Mouse (Mus musculus) myocyte (in vitro differentiated cells): ENCODE results near the gene Adamts16. TPM values are rescaled to one million over a fixed set of nuclear protein-coding genes. Genes with fewer than 3 reads are reported as not detected.
A peak's percentile ranks its signal among the peaks of the same experiment; 100 is the strongest.

Experiments
- H3K27me3 ChIP-seq: one replicate; pipeline ENCODE4 v1.6.1; 2011; ENCODE audit not compliant: control insufficient read depth, insufficient read depth, insufficient read length
- H3K36me3 ChIP-seq: one replicate; pipeline ENCODE4 v1.6.1; 2011; ENCODE audit not compliant: control insufficient read depth, insufficient read depth
- H3K4me2 ChIP-seq: one replicate; pipeline ENCODE4 v1.6.1; 2011; ENCODE audit warnings: low read depth, control low read depth
- H3K4me3 ChIP-seq: one replicate; pipeline ENCODE4 v1.5.1; 2011; ENCODE audit warnings: mild to moderate bottlenecking, control low read depth, moderate library complexity
- H3K79me2 ChIP-seq: one replicate; pipeline ENCODE4 v1.6.1; 2011; ENCODE audit not compliant: control insufficient read depth, insufficient read depth
- H3ac ChIP-seq: one replicate; pipeline ENCODE4 v1.6.1; 2011; ENCODE audit not compliant: control insufficient read depth, insufficient read length
- CEBPB ChIP-seq: IDR thresholded peaks from 2 replicates; pipeline ENCODE4 v1.6.1; 2011; ENCODE audit warnings: mild to moderate bottlenecking, moderate library complexity; ENCODE audit not compliant: poor library complexity, insufficient read depth, severe bottlenecking
- E2F4 ChIP-seq: IDR thresholded peaks from one replicate; pipeline ENCODE4 v1.6.1; 2011; ENCODE audit warnings: mild to moderate bottlenecking, control low read depth, moderate library complexity; ENCODE audit not compliant: insufficient read depth
- MAX ChIP-seq: IDR thresholded peaks from one replicate; pipeline ENCODE4 v1.6.1; 2011; ENCODE audit warnings: low read depth, mild to moderate bottlenecking, control low read depth
- MYOD1 ChIP-seq, 3 experiments: IDR thresholded peaks; one replicate each; pipeline ENCODE4 v1.6.1; 2011; ENCODE audit warnings: control low read depth in 2 of 3, low read depth in 2 of 3, mild to moderate bottlenecking in 2 of 3, moderate library complexity in 1 of 3; ENCODE audit not compliant: insufficient read length in 2 of 3, control insufficient read depth in 1 of 3
- MYOG ChIP-seq, 3 experiments: IDR thresholded peaks; one replicate each; pipeline ENCODE4 v1.6.1; 2011; ENCODE audit warnings: control low read depth in 2 of 3, low read depth in 2 of 3, mild to moderate bottlenecking in 2 of 3; ENCODE audit not compliant: insufficient read length in 2 of 3, control insufficient read depth in 1 of 3, insufficient read depth in 1 of 3
- POLR2A ChIP-seq: IDR thresholded peaks from one replicate; pipeline ENCODE4 v1.6.1; 2011; ENCODE audit warnings: low read depth, mild to moderate bottlenecking, control low read depth, moderate library complexity; ENCODE audit not compliant: insufficient read length
- POLR2AphosphoS2 ChIP-seq: IDR thresholded peaks from one replicate; pipeline ENCODE4 v1.6.1; 2011; ENCODE audit warnings: low read depth, control low read depth; ENCODE audit not compliant: insufficient read length
- REST ChIP-seq: IDR thresholded peaks from one replicate; pipeline ENCODE4 v1.6.1; 2011; ENCODE audit warnings: mild to moderate bottlenecking, control low read depth, moderate library complexity; ENCODE audit not compliant: insufficient read depth, insufficient read length
- SRF ChIP-seq: IDR thresholded peaks from one replicate; pipeline ENCODE4 v1.6.1; 2011; ENCODE audit warnings: low read depth; ENCODE audit not compliant: control insufficient read depth, insufficient read length
- TCF12 ChIP-seq: IDR thresholded peaks from one replicate; pipeline ENCODE4 v1.6.1; 2011; ENCODE audit warnings: mild to moderate bottlenecking, control low read depth; ENCODE audit not compliant: poor library complexity, insufficient read depth, severe bottlenecking
- TCF3 ChIP-seq: IDR thresholded peaks from one replicate; pipeline ENCODE4 v1.6.1; 2011; ENCODE audit warnings: low read depth, control low read depth; ENCODE audit not compliant: insufficient read length
- USF1 ChIP-seq: IDR thresholded peaks from one replicate; pipeline ENCODE4 v1.6.1; 2011; ENCODE audit warnings: low read depth, mild to moderate bottlenecking, control low read depth, moderate library complexity
- polyA plus RNA-seq: library from polyadenylated mRNA; unstranded; fragments of >200 nt; fragmentation: generic; extraction: Trizol; gene quantifications from one replicate; pipeline ENCODE4 v1.2.1, GENCODE M21; 2012; ENCODE audit warnings: missing spikeins

Gene Adamts16
- polyA plus RNA-seq, 1 experiment, result 0.67 TPM

DNA sequence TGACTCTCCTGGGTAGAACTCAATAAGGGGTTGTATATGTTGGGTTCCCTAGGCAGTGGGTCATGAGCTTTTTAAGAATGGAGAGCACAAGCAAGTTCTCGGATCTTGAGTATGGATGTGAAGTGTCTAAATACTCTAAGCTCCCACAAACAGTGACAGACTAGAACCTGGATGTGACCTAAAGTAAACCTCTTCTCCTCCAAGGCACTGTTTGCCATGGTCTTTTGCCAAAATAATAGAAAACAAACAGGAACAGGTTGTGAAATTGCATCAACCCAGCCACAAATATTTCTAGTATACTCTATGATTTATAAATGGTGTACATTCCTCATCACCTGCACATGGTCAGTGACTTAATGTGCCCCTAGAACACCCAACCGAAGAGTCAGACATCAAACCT lies 79.0 kb downstream of the Adamts16 start:
- no peaks in the 10 kb centered on the region for H3K79me2 ChIP-seq
- H3K4me3 ChIP-seq, result no peak overlapping the region
- H3K27me3 ChIP-seq, result no peaks in the 10 kb centered on the region
- TF ChIP-seq MYOD1 (IDR thresholded peaks at IDR 0.05; ENCODE audit: control insufficient read depth in 1 of 3, insufficient read length in 2 of 3, low read depth in 2 of 3) (no peak), TCF12 (no peak), CEBPB (no peak), TCF3 (no peak), REST (no peak)
- H3K36me3 ChIP-seq, result no peaks in the 10 kb centered on the region
- no peak overlapping the region for H3K4me2 ChIP-seq
- H3ac ChIP-seq, result no peak overlapping the region

DNA sequence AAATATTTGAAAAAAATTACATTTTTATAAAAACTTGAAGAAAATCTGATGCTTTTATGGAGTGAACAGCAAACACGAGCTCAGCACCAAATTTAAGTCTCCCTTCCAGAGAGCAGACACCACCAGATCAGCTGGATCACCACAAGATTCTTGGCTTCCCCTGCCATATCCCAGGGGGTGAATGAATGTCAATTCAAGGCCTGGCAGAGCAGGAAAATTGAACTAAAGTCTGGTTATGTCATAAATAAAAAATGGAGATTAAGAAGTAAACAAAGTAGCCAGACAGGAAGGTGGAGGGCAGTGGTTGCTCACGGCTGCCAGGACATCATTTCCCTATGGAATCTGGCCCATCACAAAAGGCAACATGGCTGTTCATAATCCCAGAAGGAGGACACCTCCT lies 80.3 kb downstream of the Adamts16 start:
- H3ac ChIP-seq, result no peak overlapping the region
- no peaks in the 10 kb centered on the region for H3K79me2 ChIP-seq
- no peak overlapping the region for H3K4me2 ChIP-seq
- no peaks in the 10 kb centered on the region for H3K27me3 ChIP-seq
- no peak for TF ChIP-seq MYOD1 (IDR thresholded peaks at IDR 0.05; ENCODE audit: control insufficient read depth in 1 of 3, insufficient read length in 2 of 3, low read depth in 2 of 3)
- TF ChIP-seq TCF3, result no peak
- no peak for TF ChIP-seq E2F4
- no peak for TF ChIP-seq REST
- no peaks in the 10 kb centered on the region for H3K36me3 ChIP-seq
- no peak overlapping the region for H3K4me3 ChIP-seq

DNA sequence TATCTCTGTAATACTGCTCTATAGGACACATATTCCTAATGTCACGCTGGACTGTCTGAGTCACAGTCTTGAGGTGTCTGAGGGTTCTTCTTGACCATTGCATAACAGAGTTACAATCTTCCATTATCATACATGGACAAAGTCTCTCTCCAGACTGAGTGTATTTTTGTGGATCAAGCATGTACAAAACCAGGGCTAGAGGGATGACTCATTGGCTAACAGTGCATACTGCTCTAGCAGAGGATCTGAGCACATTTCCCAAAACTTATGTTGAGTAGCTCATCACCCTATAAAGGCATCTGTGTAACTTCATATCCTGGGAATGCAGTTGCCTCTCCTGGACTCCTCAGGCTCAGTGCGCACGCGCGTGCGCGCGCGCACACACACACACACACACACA lies 81.4 kb downstream of the Adamts16 start:
- no peaks in the 10 kb centered on the region for H3K27me3 ChIP-seq
- no peak overlapping the region for H3K4me3 ChIP-seq
- no peak for TF ChIP-seq SRF
- TF ChIP-seq TCF3, result no peak
- no peak for TF ChIP-seq USF1
- no peak for TF ChIP-seq POLR2A
- no peak for TF ChIP-seq MYOD1 (IDR thresholded peaks at IDR 0.05; ENCODE audit: control insufficient read depth in 1 of 3, insufficient read length in 2 of 3, low read depth in 2 of 3)
- TF ChIP-seq CEBPB, result no peak
- TF ChIP-seq MYOG (IDR thresholded peaks at IDR 0.05; ENCODE audit: control insufficient read depth in 1 of 3, insufficient read depth in 1 of 3, insufficient read length in 2 of 3, low read depth in 2 of 3), result no peak
- no peak for TF ChIP-seq TCF12
- TF ChIP-seq REST, result no peak
- TF ChIP-seq POLR2AphosphoS2, result no peak
- TF ChIP-seq E2F4, result no peak
- TF ChIP-seq MAX, result no peak
- H3ac ChIP-seq, result no peak overlapping the region
- no peak overlapping the region for H3K4me2 ChIP-seq
- H3K36me3 ChIP-seq, result no peaks in the 10 kb centered on the region
- no peaks in the 10 kb centered on the region for H3K79me2 ChIP-seq

DNA sequence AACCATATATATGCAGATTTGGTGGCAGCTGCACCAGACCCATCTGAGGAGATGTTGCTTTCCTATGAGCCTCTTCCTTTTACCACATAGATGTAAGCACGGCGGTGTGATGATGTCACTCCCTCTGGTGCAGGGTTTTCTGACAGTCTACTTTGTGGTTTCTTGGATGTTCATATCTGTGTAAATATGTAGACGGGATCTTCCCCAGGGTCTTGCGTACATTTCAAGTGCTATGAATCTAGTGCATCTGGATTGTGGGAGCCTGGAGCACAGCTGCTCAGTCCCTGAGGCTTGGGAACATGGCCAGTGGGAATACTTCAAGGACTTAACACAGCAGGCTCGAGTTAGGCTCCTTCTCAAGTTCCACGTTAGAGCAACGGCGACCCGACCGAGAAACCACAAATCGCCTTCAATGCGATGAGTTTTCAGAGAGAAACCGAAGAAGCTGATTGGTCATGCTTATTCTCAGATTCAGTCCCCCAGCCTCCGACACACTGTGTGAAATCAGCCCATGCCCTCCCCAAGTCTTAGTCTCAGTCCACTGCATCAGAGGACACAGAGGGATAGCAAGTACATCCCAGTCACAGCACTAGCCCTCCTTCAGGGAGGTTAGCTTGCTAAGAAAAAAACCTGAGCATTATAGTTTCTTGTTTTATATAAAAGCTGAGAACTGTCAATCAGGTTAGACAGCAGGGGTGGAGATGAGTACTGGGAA lies 95.2 kb downstream of the Adamts16 start:
- H3K27me3 ChIP-seq, result no peaks in the 10 kb centered on the region
- no peak overlapping the region for H3ac ChIP-seq
- H3K4me3 ChIP-seq, result no peak overlapping the region
- no peaks in the 10 kb centered on the region for H3K79me2 ChIP-seq
- H3K4me2 ChIP-seq, result peak overlapping the region; percentile 78
- no peaks in the 10 kb centered on the region for H3K36me3 ChIP-seq
- no peak for TF ChIP-seq REST
- no peak for TF ChIP-seq POLR2AphosphoS2
- peak; percentile 70; the same call in 1 of the 2 replicates for TF ChIP-seq CEBPB
- no peak for TF ChIP-seq E2F4
- no peak for TF ChIP-seq POLR2A
- no peak for TF ChIP-seq USF1
- peak in 2 of 3 experiments; percentile 87 to 91 for TF ChIP-seq MYOD1 (IDR thresholded peaks at IDR 0.05; ENCODE audit: control insufficient read depth in 1 of 3, insufficient read length in 2 of 3, low read depth in 2 of 3)
- peak; percentile 64 for TF ChIP-seq TCF3
- no peak for TF ChIP-seq MAX
- TF ChIP-seq SRF, result no peak
- TF ChIP-seq TCF12, result peak; percentile 83
- TF ChIP-seq MYOG (IDR thresholded peaks at IDR 0.05; ENCODE audit: control insufficient read depth in 1 of 3, insufficient read depth in 1 of 3, insufficient read length in 2 of 3, low read depth in 2 of 3), result peak; percentile 55 to 80 (median 66)

GRCm38 (mm10) chr13:70744416-70745038 lies 97.1 kb downstream of the Adamts16 start:
- no peaks in the 10 kb centered on the region for H3K27me3 ChIP-seq
- no peak overlapping the region for H3ac ChIP-seq
- TF ChIP-seq MYOD1 (IDR thresholded peaks at IDR 0.05; ENCODE audit: control insufficient read depth in 1 of 3, insufficient read length in 2 of 3, low read depth in 2 of 3), result no peak
- no peak for TF ChIP-seq E2F4
- no peak for TF ChIP-seq TCF12
- TF ChIP-seq TCF3, result no peak
- no peak for TF ChIP-seq MAX
- no peak for TF ChIP-seq MYOG (IDR thresholded peaks at IDR 0.05; ENCODE audit: control insufficient read depth in 1 of 3, insufficient read depth in 1 of 3, insufficient read length in 2 of 3, low read depth in 2 of 3)
- TF ChIP-seq CEBPB, result peak; percentile 35; the same call in 1 of the 2 replicates
- no peak for TF ChIP-seq REST
- TF ChIP-seq POLR2AphosphoS2, result no peak
- H3K4me2 ChIP-seq, result peak overlapping the region; percentile 25
- H3K36me3 ChIP-seq, result no peaks in the 10 kb centered on the region
- no peaks in the 10 kb centered on the region for H3K79me2 ChIP-seq
- H3K4me3 ChIP-seq, result no peak overlapping the region
